Mouse (Mus musculus) heart, adult 2 months (tissue): ENCODE results near the gene Tmem189. TPM values are rescaled to one million over a fixed set of nuclear protein-coding genes. Genes with fewer than 3 reads are reported as not detected.

Experiments used
- DNase-seq, 2 experiments: peaks; one replicate each; pipeline ENCODE4 v3.0.0; 2021
- H3K27ac ChIP-seq: fragments of 200-600 bp; 2 replicates; pipeline ENCODE4 v1.8.1; 2022
- H3K27me3 ChIP-seq: fragments of 200-500 bp; 2 replicates; pipeline ENCODE4 v1.6.1; 2012; ENCODE audit warnings: mild to moderate bottlenecking, low read length, inconsistent platforms, mixed read lengths; ENCODE audit not compliant: control insufficient read depth, insufficient read depth
- H3K36me3 ChIP-seq: fragments of 200-500 bp; 2 replicates; pipeline ENCODE4 v1.6.1; 2012; ENCODE audit warnings: low read length, inconsistent platforms; ENCODE audit not compliant: control insufficient read depth, insufficient read depth
- H3K4me1 ChIP-seq: fragments of 200-500 bp; 2 replicates; pipeline ENCODE4 v1.6.1; 2011; ENCODE audit warnings: low read length; ENCODE audit not compliant: control insufficient read depth, insufficient read depth
- H3K4me3 ChIP-seq: fragments of 200-600 bp; 2 replicates; pipeline ENCODE4 v1.8.1; 2022
- H3K79me2 ChIP-seq: fragments of 200-500 bp; replicated peaks from 2 replicates; pipeline ENCODE4 v1.6.1; 2012; ENCODE audit warnings: mild to moderate bottlenecking, inconsistent platforms, low read length, moderate library complexity, mixed read lengths; ENCODE audit not compliant: control insufficient read depth, insufficient read depth
- H3K9ac ChIP-seq: fragments of 200-500 bp; 2 replicates; pipeline ENCODE4 v1.6.1; 2012; ENCODE audit warnings: low read depth, mild to moderate bottlenecking, control low read depth, inconsistent platforms, low read length, mixed read lengths
- CTCF ChIP-seq: fragments of 200-600 bp; IDR thresholded peaks from 2 replicates; pipeline ENCODE4 v1.8.1; 2022; ENCODE audit warnings: antibody characterized with exemption, mild to moderate bottlenecking, moderate library complexity
- EP300 ChIP-seq: fragments of 200-500 bp; IDR thresholded peaks from 2 replicates; pipeline ENCODE4 v1.6.1; 2011; ENCODE audit warnings: low read depth, low read length, control low read depth; ENCODE audit not compliant: insufficient read depth
- POLR2A ChIP-seq: fragments of 200-500 bp; IDR thresholded peaks from 2 replicates; pipeline ENCODE4 v1.6.1; 2011; ENCODE audit warnings: mild to moderate bottlenecking, low read depth, low read length, control low read depth; ENCODE audit not compliant: insufficient read depth
- WGBS: fragments of 180-500 bp; shearing (Covaris S2); methylation state at CpG from one replicate; pipeline ENCODE4 v1.1.7; 2018; 5-methylcytosine and 5-hydroxymethylcytosine counted together
- intact Hi-C: fragments of 180-260 bp; cut with DNase I; formaldehyde crosslinking; loops from one replicate; pipeline ENCODE4 v1.15.1; 2025
- polyA plus RNA-seq: library from polyadenylated mRNA; depleted of rRNA; stranded (reverse); fragments of >200 nt; gene quantifications from 2 replicates; pipeline ENCODE4 v1.2.3, GENCODE M21; 2012
- total RNA-seq, 2 experiments: library from RNA; stranded (reverse); gene quantifications; 2 replicates each; pipeline ENCODE4 v1.2.3; 2021

The Tmem189 gene
- total and polyA plus RNA-seq, 3 experiments: 23.0 to 53.2 (median 26.4) TPM

- H3K9ac ChIP-seq: peak overlapping the region; percentile 84
Observed at GRCm38 (mm10) chr2:167691871-167692661, 2.4 kb upstream of the Tmem189 start.

GRCm38 (mm10) chr2:167691410-167691809, 1.8 kb upstream of the Tmem189 start:
- TF ChIP-seq CTCF (no peak), EP300 (no peak), POLR2A (no peak)
- Histone ChIP-seq H3K4me1 (peaks cover 11% of the 10 kb centered on the region), H3K27me3 (no peaks in the 10 kb centered on the region), H3K4me3 (peak overlapping the region; percentile 79), H3K27ac (peak overlapping the region; percentile 91), H3K9ac (peak overlapping the region; percentile 84), H3K36me3 (no peaks in the 10 kb centered on the region), H3K79me2 (no peaks in the 10 kb centered on the region)
- intact Hi-C loops: loop anchor here (2.0 to 5.0 kb wide), 2 partner anchors 85 to 156 kb away; no protein-coding TSS in a partner anchor
- WGBS: 74% methylated on average over 6 of the region's 6 CpGs
- DNase-seq: peak in 1 of 2 experiments; percentile 34

More at GRCm38 (mm10) chr2:167691871-167692661, 2.4 kb upstream of the Tmem189 start:
- Histone ChIP-seq H3K79me2 (no peaks in the 10 kb centered on the region), H3K27me3 (no peaks in the 10 kb centered on the region), H3K27ac (peak overlapping the region; percentile 91), H3K4me3 (peak overlapping the region; percentile 79), H3K4me1 (peaks cover 13% of the 10 kb centered on the region), H3K36me3 (no peaks in the 10 kb centered on the region)
- DNase-seq: peak in 1 of 2 experiments; percentile 39
- intact Hi-C loops: loop anchor here (2.0 to 5.0 kb wide), 3 partner anchors 73 to 155 kb away; no protein-coding TSS in a partner anchor
- TF ChIP-seq EP300: no peak
- peak; percentile 35 for TF ChIP-seq POLR2A
- no peak for TF ChIP-seq CTCF
- WGBS: 63% methylated on average over 14 of the region's 14 CpGs

- peaks cover 9% of the 10 kb centered on the region for H3K4me1 ChIP-seq
- peak overlapping the region; percentile 79 for H3K4me3 ChIP-seq
- 41% methylated on average over 12 of the region's 12 CpGs for WGBS
- no peaks in the 10 kb centered on the region for H3K36me3 ChIP-seq
- peak in 1 of 2 experiments; percentile 81 for DNase-seq
- peak overlapping the region; percentile 91 for H3K27ac ChIP-seq
- intact Hi-C loops: loop anchor here (2.0 to 5.0 kb wide), 2 partner anchors 86 to 156 kb away; no protein-coding TSS in a partner anchor
- no peaks in the 10 kb centered on the region for H3K27me3 ChIP-seq
- H3K79me2 ChIP-seq: no peaks in the 10 kb centered on the region
- no peak for TF ChIP-seq CTCF
- TF ChIP-seq EP300: peak; percentile 76; the same call in 1 of the 2 replicates
- TF ChIP-seq POLR2A: peak; percentile 71
- peak overlapping the region; percentile 84 for H3K9ac ChIP-seq
Observed at GRCm38 (mm10) chr2:167690962-167691311, 1.3 kb upstream of the Tmem189 start.

GRCm38 (mm10) chr2:167690219-167690961, 768 bp upstream of the Tmem189 start:
- 40% methylated on average over 15 of the region's 15 CpGs for WGBS

GRCm38 (mm10) chr2:167688498-167689451, 847 bp downstream of the Tmem189 start, which contains the start of gene Cebpb:
Gene Cebpb (plus strand): TSS chr2:167688915.
- H3K4me3 ChIP-seq: peak within 1 kb of the TSS; percentile 79
- peak; percentile 85 for TF ChIP-seq POLR2A
- peak; percentile 75 for TF ChIP-seq CTCF
- 0 out of 2 replicates have a peak, but pooled peaks have one; percentile 14 for TF ChIP-seq EP300
- H3K9ac ChIP-seq: peak within 1 kb of the TSS; percentile 98
- peaks cover 9% of the 10 kb centered on the region for H3K4me1 ChIP-seq
- H3K36me3 ChIP-seq: no peaks in the 10 kb centered on the region
- 1% methylated on average over 127 of the region's 147 CpGs for WGBS
- peak within 1 kb of the TSS; percentile 91 for H3K27ac ChIP-seq
- H3K27me3 ChIP-seq: no peaks in the 10 kb centered on the region
- H3K79me2 ChIP-seq: no peaks in the 10 kb centered on the region
- DNase-seq: peak; percentile 95 to 96
- intact Hi-C loops: loop anchor here (5.0 to 10.0 kb wide), 2 partner anchors 329 to 406 kb away; no protein-coding TSS in a partner anchor

More at GRCm38 (mm10) chr2:167690219-167690961, 768 bp upstream of the Tmem189 start:
- intact Hi-C loops: loop anchor here (2.0 to 5.0 kb wide), 2 partner anchors 86 to 157 kb away; no protein-coding TSS in a partner anchor
- H3K27ac ChIP-seq: peak overlapping the region; percentile 91
- H3K4me3 ChIP-seq: peak overlapping the region; percentile 79
- no peaks in the 10 kb centered on the region for H3K27me3 ChIP-seq
- H3K4me1 ChIP-seq: peaks cover 9% of the 10 kb centered on the region
- peak; percentile 63 to 78 for DNase-seq
- peak overlapping the region; percentile 98 for H3K9ac ChIP-seq
- no peaks in the 10 kb centered on the region for H3K36me3 ChIP-seq
- TF ChIP-seq POLR2A (no peak; the same call in 1 of the 2 replicates), EP300 (no peak; the same call in 1 of the 2 replicates), CTCF (no peak)
- H3K79me2 ChIP-seq: no peaks in the 10 kb centered on the region
